Mouse (Mus musculus) cortical plate, adult 2 months (tissue): ENCODE results near the gene Zdhhc1.

Source experiments
- CTCF ChIP-seq: fragments of 200-500 bp; IDR thresholded peaks from 2 replicates; pipeline ENCODE4 v1.5.1; 2011; ENCODE audit warnings: mild to moderate bottlenecking, control low read depth, low read length; ENCODE audit not compliant: insufficient read depth; ENCODE audit errors: extremely low read depth
- POLR2A ChIP-seq: fragments of 200-500 bp; IDR thresholded peaks from 2 replicates; pipeline ENCODE4 v1.6.1; 2011; ENCODE audit warnings: mild to moderate bottlenecking, low read length, control low read depth; ENCODE audit not compliant: insufficient read depth; ENCODE audit errors: extremely low read depth

GRCm38 (mm10) chr8:105483212-105484029 lies 13.3 kb downstream of the Zdhhc1 start:
- peak; percentile 32 for TF ChIP-seq CTCF
- TF ChIP-seq POLR2A: no peak
